Mouse (Mus musculus) bone marrow, adult 2 months (tissue): ENCODE data around the gene Slc12a5.

ENCODE experiments used
- CTCF ChIP-seq: fragments of 200-500 bp; IDR thresholded peaks from 2 replicates; pipeline ENCODE4 v1.5.1; 2011; ENCODE audit warnings: low read length, control low read depth; ENCODE audit not compliant: control insufficient read depth, insufficient read depth
- POLR2A ChIP-seq: fragments of 200-500 bp; IDR thresholded peaks from 2 replicates; pipeline ENCODE4 v1.6.1; 2011; ENCODE audit warnings: low read depth, mild to moderate bottlenecking, control low read depth, low read length, borderline replicate concordance; ENCODE audit not compliant: control insufficient read depth

DNA sequence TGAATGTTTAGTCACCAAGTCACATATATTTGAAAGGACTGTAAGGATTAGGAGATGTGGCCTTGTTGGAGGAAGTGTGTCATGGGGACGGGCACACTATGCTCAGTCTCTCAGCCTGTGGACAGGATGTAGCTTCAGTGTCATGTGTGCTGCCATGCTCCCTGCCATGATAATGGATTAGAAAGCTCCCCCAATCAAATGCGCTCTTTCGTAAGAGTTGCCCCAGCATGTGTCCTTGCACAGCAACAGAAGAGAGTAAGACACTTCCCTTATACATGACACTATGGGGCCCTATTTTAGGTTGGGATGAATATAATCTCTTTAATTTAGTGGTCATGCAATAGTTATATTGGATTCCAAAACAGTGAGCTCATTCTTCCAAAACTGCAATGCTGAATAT is 59.9 kb downstream of the Slc12a5 start:
- TF ChIP-seq POLR2A (no peak), CTCF (no peak)
